Mouse (Mus musculus): ENCODE measurements at regions not wholly inside any gene's neighbourhood (a gene's known extent, or its start where the extent isn't known, plus 50 kb on each side); places are given as distances from the start of the nearest gene placed in this dataset.

GRCm38 (mm10) chr13:101311634-101312314 is 456.2 kb downstream of the Pik3r1 start:
- Histone ChIP-seq H3K27me3 (replicated peaks; ENCODE audit: control insufficient read depth, insufficient read depth, low read length) (no peaks in the 10 kb centered on the region), H3K9me3 (ENCODE audit: control insufficient read depth, low read length) (no peaks in the 10 kb centered on the region), H3K4me2 (ENCODE audit: low read length) (no peak overlapping the region), H3K4me3 (ENCODE audit: low read depth, low read length) (no peak overlapping the region), H3K9ac (ENCODE audit: low read length) (no peak overlapping the region), H3K36me3 (ENCODE audit: control insufficient read depth, insufficient read depth, low read length) (no peaks in the 10 kb centered on the region), H3K4me1 (replicated peaks; ENCODE audit: control insufficient read depth, insufficient read depth, low read length) (peaks cover 3% of the 10 kb centered on the region; the same call in 1 of the 2 replicates), H3K27ac (ENCODE audit: low read depth) (no peak overlapping the region)
- ATAC-seq (replicated peaks; ENCODE audit: low FRiP score, low TSS enrichment, low read depth) (no peak; the same call in 1 of the 2 replicates), DNase-seq (ENCODE audit: low spot score) (no peak)
- 56% methylated on average over 3 of the region's 3 CpGs for WGBS

- Histone ChIP-seq H3K27ac (ENCODE audit: low read depth) (no peak overlapping the region), H3K4me3 (ENCODE audit: low read depth, low read length) (no peak overlapping the region), H3K27me3 (replicated peaks; ENCODE audit: control insufficient read depth, insufficient read depth, low read length) (no peaks in the 10 kb centered on the region), H3K9ac (ENCODE audit: low read length) (no peak overlapping the region), H3K36me3 (ENCODE audit: control insufficient read depth, insufficient read depth, low read length) (no peaks in the 10 kb centered on the region), H3K4me2 (ENCODE audit: low read length) (no peak overlapping the region), H3K9me3 (ENCODE audit: control insufficient read depth, low read length) (no peaks in the 10 kb centered on the region), H3K4me1 (replicated peaks; ENCODE audit: control insufficient read depth, insufficient read depth, low read length) (peaks cover 3% of the 10 kb centered on the region; the same call in 1 of the 2 replicates)
- DNase-seq (ENCODE audit: low spot score) (no peak), ATAC-seq (replicated peaks; ENCODE audit: low FRiP score, low TSS enrichment, low read depth) (no peak)
- WGBS = 89% methylated on average over 5 of the region's 5 CpGs
These were observed 459.3 kb downstream of the Pik3r1 start for GRCm38 (mm10) chr13:101308724-101309123.

GRCm38 (mm10) chr13:101305695-101306413 is 462.2 kb downstream of the Pik3r1 start:
- Histone ChIP-seq H3K4me3 (ENCODE audit: low read depth, low read length) (no peak overlapping the region), H3K4me1 (replicated peaks; ENCODE audit: control insufficient read depth, insufficient read depth, low read length) (no peaks in the 10 kb centered on the region), H3K9ac (ENCODE audit: low read length) (no peak overlapping the region), H3K9me3 (ENCODE audit: control insufficient read depth, low read length) (no peaks in the 10 kb centered on the region), H3K4me2 (ENCODE audit: low read length) (no peak overlapping the region), H3K27ac (ENCODE audit: low read depth) (no peak overlapping the region), H3K27me3 (replicated peaks; ENCODE audit: control insufficient read depth, insufficient read depth, low read length) (no peaks in the 10 kb centered on the region), H3K36me3 (ENCODE audit: control insufficient read depth, insufficient read depth, low read length) (no peaks in the 10 kb centered on the region)
- DNase-seq (ENCODE audit: low spot score) (no peak), ATAC-seq (replicated peaks; ENCODE audit: low FRiP score, low TSS enrichment, low read depth) (no peak)
- WGBS = 69% methylated on average over 11 of the region's 11 CpGs

GRCm38 (mm10) chr13:101305063-101305462 is 463.0 kb downstream of the Pik3r1 start:
- H3K4me3 ChIP-seq (ENCODE audit: low read depth, low read length) = no peak overlapping the region
- no peak overlapping the region for H3K9ac ChIP-seq (ENCODE audit: low read length)
- H3K4me1 ChIP-seq (replicated peaks; ENCODE audit: control insufficient read depth, insufficient read depth, low read length) = no peaks in the 10 kb centered on the region
- no peak overlapping the region for H3K27ac ChIP-seq (ENCODE audit: low read depth)
- no peaks in the 10 kb centered on the region for H3K36me3 ChIP-seq (ENCODE audit: control insufficient read depth, insufficient read depth, low read length)
- WGBS = 73% methylated on average over 6 of the region's 6 CpGs
- no peaks in the 10 kb centered on the region for H3K27me3 ChIP-seq (replicated peaks; ENCODE audit: control insufficient read depth, insufficient read depth, low read length)
- H3K9me3 ChIP-seq (ENCODE audit: control insufficient read depth, low read length) = no peaks in the 10 kb centered on the region
- ATAC-seq (replicated peaks; ENCODE audit: low FRiP score, low TSS enrichment, low read depth) (no peak), DNase-seq (ENCODE audit: low spot score) (no peak)
- no peak overlapping the region for H3K4me2 ChIP-seq (ENCODE audit: low read length)

- ATAC-seq (replicated peaks; ENCODE audit: low FRiP score, low TSS enrichment, low read depth) (no peak), DNase-seq (ENCODE audit: low spot score) (no peak)
- 59% methylated on average over 2 of the region's 2 CpGs for WGBS
- Histone ChIP-seq H3K4me1 (replicated peaks; ENCODE audit: control insufficient read depth, insufficient read depth, low read length) (no peaks in the 10 kb centered on the region), H3K9ac (ENCODE audit: low read length) (no peak overlapping the region), H3K27me3 (replicated peaks; ENCODE audit: control insufficient read depth, insufficient read depth, low read length) (no peaks in the 10 kb centered on the region), H3K27ac (ENCODE audit: low read depth) (no peak overlapping the region), H3K9me3 (ENCODE audit: control insufficient read depth, low read length) (no peaks in the 10 kb centered on the region), H3K4me2 (ENCODE audit: low read length) (no peak overlapping the region), H3K4me3 (ENCODE audit: low read depth, low read length) (no peak overlapping the region), H3K36me3 (ENCODE audit: control insufficient read depth, insufficient read depth, low read length) (no peaks in the 10 kb centered on the region)
These were observed 466.7 kb downstream of the Pik3r1 start for GRCm38 (mm10) chr13:101301361-101301760.

- DNase-seq (ENCODE audit: low spot score) (no peak), ATAC-seq (replicated peaks; ENCODE audit: low FRiP score, low TSS enrichment, low read depth) (no peak)
- Histone ChIP-seq H3K27ac (ENCODE audit: low read depth) (no peak overlapping the region), H3K36me3 (ENCODE audit: control insufficient read depth, insufficient read depth, low read length) (no peaks in the 10 kb centered on the region), H3K9me3 (ENCODE audit: control insufficient read depth, low read length) (no peaks in the 10 kb centered on the region), H3K27me3 (replicated peaks; ENCODE audit: control insufficient read depth, insufficient read depth, low read length) (no peaks in the 10 kb centered on the region), H3K4me3 (ENCODE audit: low read depth, low read length) (no peak overlapping the region), H3K4me2 (ENCODE audit: low read length) (no peak overlapping the region), H3K4me1 (replicated peaks; ENCODE audit: control insufficient read depth, insufficient read depth, low read length) (no peaks in the 10 kb centered on the region), H3K9ac (ENCODE audit: low read length) (no peak overlapping the region)
- WGBS = 88% methylated on average over 4 of the region's 4 CpGs
These were observed 456.2 kb upstream of the Slc30a5 start for GRCm38 (mm10) chr13:101289407-101289806.

- H3K4me3 ChIP-seq (ENCODE audit: low read depth, low read length) = no peak overlapping the region
- WGBS = 50% methylated on average over 4 of the region's 4 CpGs
- H3K27ac ChIP-seq (ENCODE audit: low read depth) = no peak overlapping the region
- no peaks in the 10 kb centered on the region for H3K4me1 ChIP-seq (replicated peaks; ENCODE audit: control insufficient read depth, insufficient read depth, low read length)
- H3K27me3 ChIP-seq (replicated peaks; ENCODE audit: control insufficient read depth, insufficient read depth, low read length) = no peaks in the 10 kb centered on the region
- DNase-seq (ENCODE audit: low spot score) = no peak
- no peak overlapping the region for H3K4me2 ChIP-seq (ENCODE audit: low read length)
- H3K9me3 ChIP-seq (ENCODE audit: control insufficient read depth, low read length) = no peaks in the 10 kb centered on the region
- ATAC-seq (replicated peaks; ENCODE audit: low FRiP score, low TSS enrichment, low read depth) = no peak
- H3K9ac ChIP-seq (ENCODE audit: low read length) = no peak overlapping the region
- H3K36me3 ChIP-seq (ENCODE audit: control insufficient read depth, insufficient read depth, low read length) = no peaks in the 10 kb centered on the region
These were observed 453.9 kb upstream of the Slc30a5 start for GRCm38 (mm10) chr13:101287131-101287530.

- Histone ChIP-seq H3K9ac (ENCODE audit: low read length) (no peak overlapping the region), H3K27me3 (replicated peaks; ENCODE audit: control insufficient read depth, insufficient read depth, low read length) (no peaks in the 10 kb centered on the region), H3K4me3 (ENCODE audit: low read depth, low read length) (no peak overlapping the region), H3K27ac (ENCODE audit: low read depth) (no peak overlapping the region), H3K4me1 (replicated peaks; ENCODE audit: control insufficient read depth, insufficient read depth, low read length) (no peaks in the 10 kb centered on the region), H3K4me2 (ENCODE audit: low read length) (no peak overlapping the region), H3K9me3 (ENCODE audit: control insufficient read depth, low read length) (no peaks in the 10 kb centered on the region), H3K36me3 (ENCODE audit: control insufficient read depth, insufficient read depth, low read length) (no peaks in the 10 kb centered on the region)
- DNase-seq (ENCODE audit: low spot score) (no peak), ATAC-seq (replicated peaks; ENCODE audit: low FRiP score, low TSS enrichment, low read depth) (no peak)
- 79% methylated on average over 15 of the region's 15 CpGs for WGBS
These were observed 453.0 kb upstream of the Slc30a5 start for GRCm38 (mm10) chr13:101286029-101286917.

All from intestine, embryonic 14.5 days (tissue).